Mouse (Mus musculus) erythroid progenitor cell, adult 5-6 weeks (primary cell): Measurements from ENCODE around the gene Hoxd3. TPM values are rescaled to one million over a fixed set of nuclear protein-coding genes. Genes with fewer than 3 reads are reported as not detected.

Experiments used
- ATAC-seq: replicated peaks from 2 replicates; pipeline ENCODE4 v1.8.0; 2016; ENCODE audit warnings: moderate number of reproducible peaks, mild to moderate bottlenecking, moderate TSS enrichment, inconsistent platforms; ENCODE audit not compliant: poor library complexity, low FRiP score, severe bottlenecking
- total RNA-seq, 2 experiments: library from RNA; stranded (forward) in 1 of 2; stranded (reverse) in 1 of 2; fragments of 150-400 nt in 1 of 2; fragments of 186-747, 209-891 nt in 1 of 2; gene quantifications; 2 replicates each; pipeline versions ENCODE4 v1.2.3 to v1.2.4; 2015 to 2017; ENCODE audit warnings: low replicate concordance in 2 of 2

Gene Hoxd3
- total RNA-seq, 2 experiments from 2014 or later, result not detected

DNA sequence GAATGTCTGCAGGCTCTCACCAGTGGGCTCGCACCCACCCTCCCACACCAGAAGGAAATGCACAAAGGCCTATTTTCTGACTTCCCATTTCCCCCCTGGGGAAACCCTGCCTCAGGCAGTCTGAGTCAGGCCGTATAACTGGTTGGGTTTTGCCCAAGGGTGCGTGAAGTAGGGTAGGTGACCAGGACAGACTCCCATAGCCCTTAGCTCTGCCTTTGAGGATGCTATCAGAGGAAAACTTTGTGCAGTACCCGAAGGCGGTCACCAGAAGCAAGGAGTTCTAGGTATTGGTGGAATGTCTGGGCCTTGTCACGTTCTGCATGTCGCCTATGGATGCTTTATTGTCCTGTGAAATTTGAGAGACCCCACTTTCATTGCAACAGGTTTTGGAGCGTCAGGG lies 11.2 kb downstream of the Hoxd3 start:
- no peak for ATAC-seq

DNA sequence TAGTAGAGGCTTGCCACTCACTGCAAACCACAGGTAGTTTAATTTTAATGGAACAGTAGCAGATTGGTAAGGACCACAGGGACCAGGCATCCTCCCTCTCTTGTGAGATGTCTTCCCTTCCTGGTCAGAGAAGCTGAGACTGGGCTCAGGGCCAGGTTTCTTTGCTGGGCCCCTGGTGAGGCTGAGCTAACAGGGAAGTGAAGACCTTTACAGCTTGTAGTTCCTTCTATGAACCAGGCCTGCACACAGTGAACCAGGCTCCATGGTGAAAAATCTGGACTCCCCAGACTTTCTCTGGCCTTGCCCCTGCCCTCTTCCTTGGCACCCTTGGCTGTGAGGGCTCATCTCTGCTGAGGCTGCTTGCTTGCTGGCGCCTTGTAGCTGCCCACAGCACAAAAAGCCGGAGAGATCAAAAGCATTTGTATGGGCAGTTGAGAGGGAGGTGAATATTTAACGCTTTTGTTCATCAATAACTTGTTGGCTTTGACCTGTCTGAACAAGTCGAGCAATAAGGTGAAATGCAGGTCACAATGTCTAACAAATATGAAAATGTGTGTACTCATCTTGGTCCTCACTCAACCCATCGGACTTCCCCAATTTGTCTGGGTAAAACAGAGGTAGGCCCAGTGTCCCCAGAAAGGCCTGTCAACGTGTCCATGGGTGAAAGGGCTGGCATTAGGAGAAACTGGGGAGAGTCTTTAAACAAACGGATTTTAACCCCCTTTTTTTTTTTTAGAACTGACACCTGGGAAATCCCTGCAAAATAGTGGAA lies 12.7 kb downstream of the Hoxd3 start:
- ATAC-seq, result no peak

DNA sequence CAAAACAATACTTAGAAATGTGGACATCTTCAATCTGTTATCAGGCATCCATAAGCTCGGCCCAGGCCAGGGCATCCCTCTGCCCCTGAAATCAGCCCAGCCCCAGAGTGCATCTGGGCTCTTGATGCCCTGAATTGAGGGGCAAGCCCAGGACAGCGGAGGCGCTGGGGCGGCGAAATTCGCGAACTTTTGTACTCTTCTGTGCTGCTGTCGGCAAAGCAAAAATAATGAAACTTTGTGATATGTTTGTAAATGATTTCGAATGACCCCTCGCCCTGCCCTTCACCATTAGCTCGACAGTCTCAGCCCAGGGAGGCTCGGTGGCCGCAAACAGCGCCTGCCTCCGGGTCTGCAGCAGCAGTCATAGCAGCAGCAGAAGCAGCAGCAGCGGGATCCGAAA lies 13.4 kb downstream of the Hoxd3 start:
- no peak for ATAC-seq

DNA sequence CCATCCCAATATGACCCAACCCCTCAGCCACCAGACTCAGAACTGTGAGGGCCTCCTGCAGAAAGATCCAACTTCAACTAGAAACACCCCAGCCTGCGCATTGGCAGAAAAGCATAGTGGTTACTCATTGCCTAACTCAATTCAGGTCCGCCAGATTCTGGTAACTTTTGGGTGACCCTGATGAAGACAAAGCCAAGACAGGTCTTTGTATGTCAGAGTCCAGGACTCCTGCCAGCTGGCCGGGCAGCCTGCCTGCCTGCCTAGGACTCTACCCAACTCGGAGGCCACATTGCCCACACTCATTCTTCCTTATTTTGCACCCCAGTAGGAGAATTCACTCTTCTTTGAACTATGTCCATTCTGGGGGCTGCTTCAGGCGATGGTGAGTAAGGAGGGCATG lies 14.8 kb downstream of the Hoxd3 start, which contains the start of gene Gm28230:
TSS of gene Gm28230 (plus strand) at position 178 of the 400 bp plus-strand sequence.
- no peak for ATAC-seq

DNA sequence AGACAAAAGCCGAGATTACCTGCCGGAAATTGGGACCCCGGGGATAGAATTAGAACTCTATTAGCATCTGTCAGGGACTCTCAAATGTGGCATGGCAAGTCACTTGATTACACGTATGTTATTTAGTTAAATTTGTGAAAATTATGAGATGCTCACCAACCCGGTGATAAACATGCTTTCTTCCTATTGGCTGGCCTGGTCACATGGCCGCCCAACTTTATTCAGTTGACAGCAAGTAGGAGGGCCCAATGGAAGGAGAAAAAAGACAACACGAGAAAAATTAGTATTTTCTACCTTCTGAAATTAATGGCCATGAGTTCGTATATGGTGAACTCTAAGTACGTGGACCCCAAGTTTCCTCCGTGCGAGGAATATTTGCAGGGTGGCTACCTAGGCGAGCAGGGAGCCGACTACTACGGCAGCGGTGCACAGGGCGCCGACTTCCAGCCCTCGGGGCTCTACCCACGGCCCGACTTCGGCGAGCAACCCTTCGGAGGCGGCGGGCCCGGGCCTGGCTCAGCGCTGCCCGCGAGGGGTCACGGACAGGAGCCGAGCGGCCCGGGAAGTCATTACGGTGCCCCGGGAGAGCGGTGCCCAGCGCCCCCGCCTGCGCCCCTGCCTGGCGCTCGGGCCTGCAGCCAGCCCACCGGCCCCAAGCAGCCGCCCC lies 15.4 kb downstream of the Hoxd3 start:
- ATAC-seq, result no peak

DNA sequence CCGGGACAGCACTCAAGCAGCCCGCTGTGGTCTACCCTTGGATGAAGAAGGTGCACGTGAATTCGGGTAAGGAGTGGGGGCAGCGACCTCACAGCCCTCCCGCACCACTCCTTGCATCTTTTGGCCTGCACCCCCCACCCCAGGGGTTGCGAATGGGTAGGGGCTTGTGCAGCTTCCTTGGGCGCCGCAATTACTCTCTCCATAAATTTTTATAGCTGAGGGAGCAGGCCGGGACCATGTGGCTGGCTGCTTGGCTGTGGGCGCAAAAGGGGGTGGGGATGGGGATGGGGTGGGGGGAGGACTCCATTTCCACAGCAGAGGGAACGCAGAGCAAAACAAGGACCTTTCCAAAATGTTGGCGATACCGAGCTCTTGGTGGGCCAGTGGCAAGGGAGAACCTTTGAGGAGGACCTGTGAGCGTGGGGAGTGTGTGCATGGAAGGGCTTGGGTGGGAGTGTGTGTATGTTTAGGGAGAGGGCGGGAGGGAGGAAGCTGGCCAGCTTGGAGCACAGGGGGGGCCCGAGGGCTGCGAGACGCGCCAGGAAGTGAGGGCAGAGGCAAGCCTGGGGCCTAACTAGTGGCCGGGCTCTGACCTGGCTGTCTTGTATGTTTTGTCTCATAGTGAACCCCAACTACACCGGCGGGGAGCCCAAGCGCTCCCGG lies 16.0 kb downstream of the Hoxd3 start:
- ATAC-seq, result no peak

DNA sequence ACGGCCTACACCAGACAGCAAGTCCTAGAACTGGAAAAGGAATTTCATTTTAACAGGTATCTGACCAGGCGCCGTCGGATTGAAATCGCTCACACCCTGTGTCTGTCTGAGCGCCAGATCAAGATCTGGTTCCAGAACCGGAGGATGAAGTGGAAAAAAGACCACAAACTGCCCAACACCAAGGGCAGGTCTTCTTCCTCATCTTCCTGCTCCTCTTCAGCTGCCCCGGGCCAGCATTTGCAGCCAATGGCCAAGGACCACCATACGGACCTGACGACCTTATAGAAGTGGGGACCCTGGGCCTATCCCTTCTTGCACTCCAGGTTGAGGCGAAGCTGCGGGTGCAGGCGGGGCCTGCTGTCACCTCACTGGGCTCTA lies 16.6 kb downstream of the Hoxd3 start:
- ATAC-seq, result no peak

DNA sequence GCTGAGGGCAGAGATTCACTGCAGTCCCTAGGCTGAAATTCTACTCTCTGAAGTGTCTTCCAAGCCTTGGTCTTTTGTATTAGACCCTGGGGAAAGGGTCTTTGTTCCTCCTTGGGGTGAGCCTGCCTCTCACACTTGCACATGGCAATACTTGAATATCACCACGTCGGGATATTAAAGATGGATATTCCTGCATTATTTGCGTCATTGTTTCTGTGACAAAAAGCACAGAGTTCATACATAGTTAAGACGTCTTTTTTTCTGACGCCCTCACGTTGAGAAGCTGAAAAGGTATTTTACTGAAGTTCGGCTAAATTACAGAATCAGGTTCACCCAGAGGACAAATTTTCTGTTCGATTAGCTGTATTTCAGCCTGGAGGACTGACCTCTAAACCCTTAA lies 18.6 kb downstream of the Hoxd3 start:
- ATAC-seq, result no peak

DNA sequence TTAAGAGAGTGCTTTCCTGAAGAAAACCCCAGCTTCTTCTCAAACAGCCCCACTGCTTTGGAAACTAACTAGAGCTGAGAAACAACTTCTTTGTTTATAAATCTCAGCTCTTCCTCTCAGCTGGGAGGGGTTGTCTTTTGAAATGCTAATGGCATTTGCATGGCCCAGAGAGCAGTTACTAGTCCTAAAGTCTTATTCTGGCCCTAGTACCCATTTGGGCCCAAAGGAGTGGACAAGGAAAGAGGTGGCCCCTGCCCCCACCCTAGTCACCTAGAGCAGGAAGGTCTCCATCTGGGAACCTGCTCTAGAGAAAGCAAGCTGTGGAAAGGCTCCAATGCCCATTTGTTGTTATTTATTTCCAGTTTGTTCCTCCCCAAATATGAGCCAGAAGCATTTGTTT lies 19.3 kb downstream of the Hoxd3 start:
- ATAC-seq, result no peak

DNA sequence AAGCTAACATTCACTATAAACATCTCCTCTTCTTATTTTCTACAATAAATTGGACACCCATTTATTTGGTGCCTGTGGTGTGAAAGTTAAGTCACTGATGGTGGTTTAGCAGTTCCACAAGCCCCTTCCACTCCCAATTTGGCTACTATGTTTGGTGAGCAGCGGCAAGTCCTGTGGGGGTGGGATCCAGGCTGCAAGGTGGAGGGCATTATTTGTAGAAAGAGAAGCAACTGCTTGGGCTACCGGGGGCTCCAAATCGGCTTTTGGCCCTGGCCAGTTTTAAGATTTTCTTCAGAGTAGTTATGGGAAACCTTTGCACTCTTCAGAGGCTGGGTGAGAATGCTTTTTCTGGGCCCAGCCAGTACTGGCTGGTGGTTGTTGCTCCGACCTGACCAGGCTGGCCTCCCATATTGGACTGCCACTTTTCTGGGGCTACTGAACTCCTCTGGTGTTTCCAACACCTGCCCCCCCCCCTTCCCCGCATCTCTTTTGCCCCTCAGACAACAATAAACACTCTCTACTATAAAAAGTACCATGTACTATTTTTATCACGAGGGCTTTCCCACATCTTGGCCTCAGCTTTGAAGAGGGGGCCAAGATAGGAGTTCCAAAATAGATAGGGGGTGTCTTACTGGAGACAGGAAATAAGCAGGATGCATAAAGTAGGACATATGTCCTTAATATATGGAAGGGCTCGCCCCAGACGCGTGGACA lies 20.2 kb downstream of the Hoxd3 start:
- ATAC-seq, result no peak

DNA sequence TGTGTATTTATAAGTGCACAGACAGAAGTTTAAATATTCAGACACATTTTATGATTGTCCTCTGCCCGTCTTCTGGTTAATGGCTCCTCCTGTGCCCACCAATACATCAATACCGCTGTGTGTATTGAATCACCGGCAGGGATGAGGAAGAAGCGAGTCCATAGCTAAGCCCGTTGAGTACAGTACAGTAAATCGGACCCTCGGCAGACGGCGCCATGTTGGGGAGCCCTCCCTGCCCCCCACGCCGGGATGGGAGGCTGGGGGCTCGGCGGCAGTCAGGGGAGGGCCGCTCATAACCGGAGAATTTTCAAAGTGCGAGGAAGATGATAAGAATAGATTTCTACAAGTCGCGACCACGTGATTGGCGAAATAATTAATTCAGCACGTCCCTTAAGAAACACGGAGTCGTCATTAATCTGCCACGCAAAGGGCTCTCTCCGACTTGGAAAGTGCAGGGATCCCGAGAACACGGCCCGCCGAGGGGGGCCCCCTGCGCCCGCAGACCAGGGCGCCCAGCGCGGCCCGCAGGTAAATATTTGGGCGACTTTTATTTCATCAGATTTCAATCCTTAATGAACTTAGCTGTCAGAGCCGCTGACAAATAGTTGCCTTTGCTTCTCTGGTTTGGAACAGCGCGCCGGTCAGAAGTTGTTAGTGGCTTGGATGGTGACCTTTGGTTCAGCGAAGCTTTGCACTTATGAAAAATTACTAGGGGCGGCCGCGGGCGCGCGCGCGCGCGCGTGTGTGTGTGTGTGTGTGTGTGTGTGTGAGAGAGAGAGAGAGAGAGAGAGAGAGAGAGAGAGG lies 21.0 kb downstream of the Hoxd3 start:
- no peak for ATAC-seq

DNA sequence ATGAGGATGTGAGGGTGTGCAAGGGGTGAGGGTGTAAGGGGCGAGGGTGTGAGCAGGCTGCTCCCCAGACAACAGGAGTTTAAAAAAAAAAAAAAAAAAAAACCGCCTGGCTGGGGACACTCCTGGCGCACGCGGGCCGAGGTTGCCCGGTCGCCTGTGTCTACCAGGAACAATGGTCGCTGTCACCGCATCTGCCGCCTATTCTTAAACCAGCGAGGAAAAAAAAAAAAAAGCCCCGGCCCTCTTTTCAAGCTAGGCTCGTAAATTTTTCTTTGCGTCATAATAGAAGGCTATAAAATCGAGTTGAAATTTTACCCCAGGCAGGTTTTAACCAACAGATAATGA lies 21.6 kb downstream of the Hoxd3 start:
- no peak for ATAC-seq

DNA sequence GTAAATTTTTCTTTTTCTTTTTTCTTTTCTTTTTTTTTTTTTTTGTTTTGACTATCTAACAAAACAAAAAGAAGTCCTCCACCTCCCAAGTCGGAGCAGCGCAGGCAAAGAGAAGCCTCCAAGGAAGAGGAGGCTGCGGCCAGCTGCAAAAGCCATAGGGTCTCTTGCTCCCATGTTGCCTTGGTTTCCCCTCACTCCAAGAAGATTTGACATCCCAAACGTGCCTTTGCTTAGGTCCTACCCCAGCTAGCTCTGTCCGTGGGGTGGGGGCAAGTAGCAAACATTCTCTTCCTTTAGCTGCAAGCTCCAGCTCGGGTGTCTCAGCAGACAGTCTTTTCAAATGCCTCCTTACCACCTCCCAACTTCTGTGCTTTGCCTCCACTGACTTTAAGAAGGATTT lies 22.0 kb downstream of the Hoxd3 start:
- ATAC-seq, result no peak

DNA sequence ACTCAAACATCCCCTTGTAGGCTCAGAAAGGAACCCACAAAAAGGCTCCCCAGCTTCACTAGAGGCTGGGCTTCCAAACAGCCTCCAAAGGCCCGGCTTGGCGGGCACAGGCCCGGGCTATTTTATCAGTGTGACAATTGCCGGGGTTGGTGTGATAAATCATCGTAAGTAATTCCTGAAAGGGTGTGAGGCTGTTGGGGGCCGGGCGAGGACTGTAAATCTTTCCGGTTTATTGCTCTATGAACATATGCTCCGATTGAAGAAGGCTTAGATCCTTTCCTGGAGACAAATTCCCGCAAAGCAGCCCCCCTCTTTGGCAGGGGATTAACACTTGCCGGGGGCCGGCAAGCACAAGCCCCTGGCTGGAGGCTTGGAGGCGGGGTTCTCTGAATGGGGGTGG lies 22.7 kb downstream of the Hoxd3 start:
- ATAC-seq, result no peak

DNA sequence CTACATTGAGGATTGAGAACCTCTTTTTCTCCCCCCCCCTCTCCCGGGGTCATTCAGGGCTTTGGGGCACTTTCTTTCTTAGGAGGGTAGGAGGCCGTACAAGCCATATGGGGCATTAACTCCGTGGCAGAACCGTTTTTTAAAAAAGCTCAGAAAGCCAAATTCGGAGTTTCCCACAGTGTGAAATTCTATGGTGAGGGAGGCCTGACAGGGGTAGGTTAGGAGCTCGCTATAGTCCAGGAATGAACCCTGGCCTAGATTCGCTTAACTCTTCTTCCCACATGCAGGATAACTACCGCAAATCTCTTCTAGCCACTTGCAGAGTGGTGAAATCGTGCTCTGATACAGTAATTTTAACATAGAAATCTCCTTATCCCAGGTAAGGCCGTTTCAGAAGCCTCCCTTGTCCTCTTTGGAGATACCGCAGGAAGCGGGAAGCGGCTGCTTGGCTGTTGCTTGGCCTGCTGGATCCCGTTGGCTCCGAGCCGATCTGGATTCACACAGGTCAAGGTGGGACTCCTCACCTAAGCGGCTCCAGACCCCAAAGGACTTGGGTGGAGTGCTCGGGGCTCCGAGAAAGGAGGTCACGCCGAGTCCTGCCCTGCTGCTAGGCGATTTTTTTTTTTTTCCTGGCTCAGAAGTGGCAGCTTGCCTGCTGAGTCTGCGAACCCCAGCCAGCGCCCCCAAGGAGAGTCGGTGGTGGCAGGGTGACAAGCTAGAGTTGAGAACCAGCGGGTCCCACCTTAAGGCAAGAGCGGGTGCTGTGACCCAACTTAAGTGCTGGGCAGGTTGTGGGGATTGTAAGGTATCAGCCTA lies 23.5 kb downstream of the Hoxd3 start:
- no peak for ATAC-seq

DNA sequence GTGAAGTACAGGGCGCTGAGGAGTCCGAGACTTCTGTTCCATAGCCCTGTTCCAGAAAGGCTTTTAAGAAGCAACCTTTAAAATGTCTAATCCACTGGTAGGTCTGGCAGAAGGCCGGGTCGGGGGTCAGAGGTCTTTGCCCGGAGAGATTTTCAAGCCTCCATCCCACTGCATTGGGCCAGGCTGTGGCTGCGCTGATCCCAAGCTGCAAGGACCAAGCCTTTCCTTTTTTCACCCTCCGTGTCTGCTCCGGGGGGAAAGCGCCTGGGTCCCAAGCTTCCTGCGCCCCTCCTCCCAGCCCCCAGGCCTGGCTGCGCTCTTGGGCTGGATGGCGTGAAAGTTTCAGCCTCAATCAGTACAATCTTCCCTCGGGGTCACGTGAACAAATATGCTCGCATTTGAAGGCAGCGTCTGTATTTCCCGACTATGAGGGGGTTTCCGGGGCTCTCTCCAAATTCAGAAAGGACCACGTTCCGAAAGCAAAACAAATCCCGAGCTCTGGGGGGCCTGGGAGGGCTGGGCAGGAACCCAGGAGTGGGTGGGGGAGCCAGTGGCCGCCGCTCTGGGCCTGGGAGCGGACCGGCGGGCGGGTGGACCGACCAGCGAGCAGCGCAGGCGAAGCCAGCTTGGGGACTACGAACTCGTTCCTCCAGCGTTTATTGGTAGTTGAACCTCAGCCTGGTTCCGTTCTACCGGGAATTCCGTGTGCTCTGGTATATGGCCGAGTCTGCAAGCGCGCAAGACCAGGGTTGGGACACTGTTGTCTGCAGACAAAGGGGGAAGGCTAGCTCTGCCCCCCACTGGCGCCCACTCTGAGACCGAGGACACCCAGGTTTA lies 24.3 kb downstream of the Hoxd3 start:
- ATAC-seq, result no peak

DNA sequence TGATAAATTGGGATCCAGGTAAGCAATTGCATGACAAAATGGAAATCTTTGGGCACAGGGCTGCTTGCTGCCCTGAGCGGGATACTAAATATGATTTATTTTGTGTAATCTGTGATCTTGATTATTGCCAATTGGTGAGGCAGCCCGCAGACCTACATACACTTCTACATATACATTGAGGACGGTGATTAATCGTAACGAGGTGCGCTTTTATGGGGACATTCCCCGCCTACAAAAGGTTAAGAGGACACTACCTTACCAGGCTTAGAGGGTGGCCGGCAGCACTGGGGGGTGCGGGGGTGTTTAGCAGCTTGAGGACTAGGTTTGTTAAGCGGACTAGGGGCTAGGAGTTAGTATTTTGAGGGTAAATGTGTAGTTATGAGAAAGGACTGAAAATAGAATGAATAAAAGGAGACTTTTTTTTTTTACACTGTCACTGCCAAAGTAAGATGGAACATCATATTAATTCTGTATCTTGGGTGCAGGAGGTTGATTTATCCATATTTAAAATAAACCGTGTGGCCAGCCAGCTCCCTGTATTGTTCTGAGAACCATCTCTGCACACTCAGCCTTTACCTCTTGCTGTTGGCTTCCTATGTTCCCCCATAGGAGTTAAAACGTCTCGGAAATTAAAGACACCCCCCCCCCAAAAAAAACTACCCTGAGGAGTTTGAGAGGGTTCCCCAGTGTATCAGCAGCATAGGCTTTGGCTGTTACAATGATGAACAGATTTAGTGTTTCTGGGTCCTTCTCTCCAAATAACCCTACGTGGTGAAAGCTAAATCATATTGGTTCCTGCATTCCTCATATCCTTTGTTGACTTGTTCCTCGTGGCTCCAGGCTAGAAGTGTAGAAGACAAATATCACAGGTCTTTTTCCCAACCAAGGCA lies 25.2 kb downstream of the Hoxd3 start:
- ATAC-seq, result no peak
